Mouse (Mus musculus) bone marrow, adult 2 months (tissue): ENCODE data around the gene Prc1. TPM values are rescaled to one million over a fixed set of nuclear protein-coding genes. Genes with fewer than 3 reads are reported as not detected.

Source experiments
- H3K27ac ChIP-seq: fragments of 200-500 bp; 2 replicates; pipeline ENCODE4 v1.5.1; 2012; ENCODE audit warnings: low read depth, mild to moderate bottlenecking, control low read depth, inconsistent platforms, low read length; ENCODE audit not compliant: control insufficient read depth, poor library complexity, insufficient read depth
- H3K4me1 ChIP-seq: fragments of 200-500 bp; 2 replicates; pipeline ENCODE4 v1.6.1; 2011; ENCODE audit warnings: low read length; ENCODE audit not compliant: control insufficient read depth, insufficient read depth
- H3K4me3 ChIP-seq: fragments of 200-500 bp; replicated peaks from 2 replicates; pipeline ENCODE3; 2011; ENCODE audit warnings: mild to moderate bottlenecking, low read depth, low read length, control low read depth; ENCODE audit not compliant: control insufficient read depth
- CTCF ChIP-seq: fragments of 200-500 bp; IDR thresholded peaks from 2 replicates; pipeline ENCODE4 v1.5.1; 2011; ENCODE audit warnings: low read length, control low read depth; ENCODE audit not compliant: control insufficient read depth, insufficient read depth
- POLR2A ChIP-seq: fragments of 200-500 bp; IDR thresholded peaks from 2 replicates; pipeline ENCODE4 v1.6.1; 2011; ENCODE audit warnings: low read depth, mild to moderate bottlenecking, control low read depth, low read length, borderline replicate concordance; ENCODE audit not compliant: control insufficient read depth
- WGBS: fragments of 180-500 bp; shearing (Covaris S2); methylation state at CpG from one replicate; pipeline ENCODE4 v1.1.7; 2018; 5-methylcytosine and 5-hydroxymethylcytosine counted together
- polyA plus RNA-seq: library from polyadenylated mRNA; stranded (reverse); fragments of >200 nt; gene quantifications from 2 replicates; pipeline ENCODE4 v1.2.4, GENCODE M21; 2011; ENCODE audit warnings: low replicate concordance; ENCODE audit not compliant: missing spikeins, insufficient read depth, insufficient read length

Prc1 gene
- 165 and 172 TPM in 2 replicates for polyA plus RNA-seq

- Histone ChIP-seq H3K27ac (peak within 1 kb of the TSS; percentile 80), H3K4me3 (peak within 1 kb of the TSS; percentile 89), H3K4me1 (no peaks in the 10 kb centered on the region; the same call in 1 of the 2 replicates)
- under 1% methylated on average over 52 of the region's 52 CpGs for WGBS
- TF ChIP-seq CTCF, result no peak
- TF ChIP-seq POLR2A, result peak; percentile 93
These were observed at the start of gene Prc1 for GRCm38 (mm10) chr7:80294062-80294763. Gene Prc1, plus strand, starts transcription at chr7:80294450.

DNA sequence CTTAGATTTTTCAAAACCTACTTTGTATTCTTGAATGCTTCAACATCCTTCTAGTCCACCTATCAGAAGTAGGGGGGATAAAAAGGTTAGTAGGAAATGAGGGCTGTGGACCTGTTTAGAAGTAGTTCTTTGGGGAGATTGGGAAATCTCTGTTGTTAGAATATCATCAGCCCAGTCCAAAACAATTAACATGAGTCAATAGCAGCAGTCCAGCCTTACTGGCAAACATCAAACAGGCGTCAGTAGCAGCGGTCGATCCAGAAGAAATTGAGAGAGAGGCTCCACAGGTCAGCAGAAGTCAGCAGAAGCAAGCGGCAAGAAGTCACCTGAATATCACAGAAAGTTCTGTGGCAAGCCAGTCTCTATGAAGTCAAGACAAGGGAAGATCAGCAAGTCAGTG lies 49.4 kb upstream of the Prc1 start:
- WGBS, result 92% methylated on average over 4 of the region's 4 CpGs
- Histone ChIP-seq H3K4me1 (peaks cover 1% of the 10 kb centered on the region), H3K4me3 (no peak overlapping the region), H3K27ac (no peak overlapping the region)
- no peak for TF ChIP-seq POLR2A
- TF ChIP-seq CTCF, result no peak

DNA sequence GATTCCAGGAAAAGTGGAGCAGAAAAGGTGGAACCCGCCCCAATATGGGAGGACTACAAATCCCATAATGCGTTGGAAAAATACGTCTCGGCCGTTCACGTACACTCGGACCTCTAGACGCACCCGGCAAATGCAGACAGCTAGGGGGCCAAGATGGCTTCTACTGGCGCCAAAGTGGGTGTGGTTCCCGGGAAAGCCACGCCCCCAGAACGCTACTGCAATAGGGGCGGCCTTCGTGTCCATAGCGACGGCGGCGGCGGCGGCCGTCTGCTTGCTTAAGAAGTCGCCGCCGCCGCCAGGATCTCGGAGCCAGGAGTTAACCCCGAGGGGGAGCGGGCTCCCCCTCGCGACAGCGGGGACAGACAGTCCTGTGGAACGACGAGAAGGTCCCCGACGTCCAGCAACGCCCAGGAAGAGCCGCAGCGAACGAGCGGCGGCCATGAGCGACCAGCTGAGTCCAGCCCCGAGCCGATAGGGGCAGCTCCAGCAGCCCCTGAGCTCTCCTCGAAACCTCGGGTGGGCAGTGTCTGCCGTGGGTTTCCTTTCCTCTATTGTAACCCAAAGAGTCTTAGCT lies 48.0 kb upstream of the Prc1 start, which contains the start of gene Ttll13:
Gene Ttll13, plus strand, starts transcription at position 229 of the 574 bp plus-strand sequence.
- Histone ChIP-seq H3K4me3 (peak within 1 kb of the TSS; percentile 77), H3K27ac (peak within 1 kb of the TSS; percentile 80), H3K4me1 (peaks cover 1% of the 10 kb centered on the region; the same call in 1 of the 2 replicates)
- peak; percentile 30; the same call in 1 of the 2 replicates for TF ChIP-seq CTCF
- peak; percentile 60; the same call in 1 of the 2 replicates for TF ChIP-seq POLR2A
- WGBS, result under 1% methylated on average over 48 of the region's 48 CpGs

- H3K27ac ChIP-seq, result no peak overlapping the region
- no peak overlapping the region for H3K4me3 ChIP-seq
- WGBS, result 8% methylated on average over 7 of the region's 7 CpGs
- no peak for TF ChIP-seq CTCF
- no peak for TF ChIP-seq POLR2A
- peaks cover 1% of the 10 kb centered on the region; the same call in 1 of the 2 replicates for H3K4me1 ChIP-seq
These were observed 47.4 kb upstream of the Prc1 start for GRCm38 (mm10) chr7:80246859-80247258.

DNA sequence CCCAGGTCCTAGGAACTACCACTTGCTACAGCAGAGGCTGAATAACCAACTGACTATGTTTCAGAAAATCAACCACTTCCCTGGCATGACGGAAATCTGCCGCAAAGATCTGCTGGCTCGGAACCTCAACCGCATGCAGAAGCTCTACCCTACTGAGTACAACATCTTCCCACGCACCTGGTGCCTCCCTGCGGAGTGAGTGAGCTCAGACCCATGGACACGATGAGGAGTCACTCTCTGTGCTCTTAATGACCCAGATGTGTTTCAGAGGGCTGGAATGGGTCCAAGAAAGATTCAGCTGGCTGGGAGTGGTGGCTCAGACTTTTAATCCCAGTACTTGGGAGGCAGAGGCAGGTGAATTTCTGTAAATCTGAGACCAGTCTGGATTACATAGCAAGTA lies 41.8 kb upstream of the Prc1 start:
- no peaks in the 10 kb centered on the region for H3K4me1 ChIP-seq
- 82% methylated on average over 7 of the region's 7 CpGs for WGBS
- no peak overlapping the region for H3K4me3 ChIP-seq
- TF ChIP-seq POLR2A, result no peak
- no peak for TF ChIP-seq CTCF
- no peak overlapping the region for H3K27ac ChIP-seq

- WGBS, result 66% methylated on average over 11 of the region's 11 CpGs
- H3K4me3 ChIP-seq, result no peak overlapping the region
- TF ChIP-seq CTCF (no peak), POLR2A (no peak)
- no peaks in the 10 kb centered on the region for H3K4me1 ChIP-seq
- no peak overlapping the region for H3K27ac ChIP-seq
These were observed 41.4 kb upstream of the Prc1 start for GRCm38 (mm10) chr7:80252886-80253285.

DNA sequence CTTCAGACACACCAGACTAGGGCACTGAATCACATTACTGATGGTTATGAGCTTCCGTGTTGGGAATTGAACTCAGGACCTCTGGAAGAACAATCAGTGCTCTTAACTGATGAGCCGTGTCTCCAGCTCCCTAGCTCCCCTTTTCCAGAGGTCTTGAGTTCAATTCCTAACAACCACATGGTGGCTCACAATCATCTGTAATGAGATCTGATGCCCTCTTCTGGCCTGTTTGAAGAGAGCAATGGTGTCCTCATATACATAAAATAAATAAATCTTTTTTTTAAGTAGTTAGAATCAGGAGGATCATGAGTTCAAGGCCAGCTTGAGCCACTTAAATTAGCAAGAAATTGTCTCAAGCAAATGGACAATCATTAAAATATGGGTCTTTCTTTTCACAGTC lies 38.3 kb upstream of the Prc1 start:
- WGBS, result 62% methylated on average over 2 of the region's 2 CpGs
- H3K27ac ChIP-seq, result no peak overlapping the region
- TF ChIP-seq CTCF, result no peak
- no peak for TF ChIP-seq POLR2A

GRCm38 (mm10) chr7:80257706-80258105 lies 36.5 kb upstream of the Prc1 start:
- Histone ChIP-seq H3K4me3 (no peak overlapping the region), H3K4me1 (no peaks in the 10 kb centered on the region; the same call in none of the 2 replicates), H3K27ac (no peak overlapping the region)
- TF ChIP-seq POLR2A (no peak), CTCF (no peak)
- WGBS, result 70% methylated on average over 2 of the region's 2 CpGs

More for the DNA sequence above, 38.3 kb upstream of the Prc1 start:
- no peak overlapping the region for H3K4me3 ChIP-seq
- no peaks in the 10 kb centered on the region; the same call in 1 of the 2 replicates for H3K4me1 ChIP-seq
